In the genomic region with DNA sequence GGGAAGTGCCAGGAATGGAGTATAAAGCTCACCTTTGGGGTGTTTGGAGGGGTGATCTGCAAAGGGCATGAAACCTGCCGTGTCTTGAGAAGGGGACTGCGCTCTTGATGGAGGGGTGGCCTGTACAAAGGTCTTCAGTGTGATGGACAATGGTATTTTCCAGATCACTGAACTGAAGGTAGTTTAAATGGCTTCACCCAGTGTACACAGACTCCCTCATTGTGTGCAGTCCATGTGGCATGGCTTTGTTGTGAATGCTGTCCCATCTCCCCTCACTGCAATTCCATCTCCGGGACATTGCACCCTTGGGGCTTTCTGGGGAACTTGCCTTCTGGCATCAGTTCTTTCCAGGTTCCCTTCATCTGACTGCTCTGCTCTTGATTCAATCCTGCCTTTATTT, we compare ENCODE assay signal across 24 mouse cellular contexts.
"Had no signal": no experiment of that assay in that cellular context is flagged by ENCODE, and none has a peak within 500 bp of the region (broad histone marks: within the 10 kb centered on the region; RNA-seq: fewer than 3 reads in every experiment).

No protein-coding gene starts in this region.

- H3K4me3 ChIP-seq: heart, adult 2 months; heart, embryonic 13.5 days; heart, embryonic 15.5 days; hindbrain, embryonic 13.5 days; hindbrain, embryonic 15.5 days; limb, embryonic 13.5 days; limb, embryonic 15.5 days; liver, embryonic 12.5 days had no signal

- H3K27ac ChIP-seq: heart, adult 2 months; heart, embryonic 13.5 days; heart, embryonic 15.5 days; hindbrain, embryonic 13.5 days; hindbrain, embryonic 15.5 days; hindbrain, postnatal 0 days; kidney, postnatal 0 days; limb, embryonic 13.5 days; limb, embryonic 15.5 days; liver, embryonic 12.5 days; liver, embryonic 14.5 days had no signal

- H3K9ac ChIP-seq: heart, embryonic 13.5 days; heart, embryonic 15.5 days; hindbrain, embryonic 13.5 days; hindbrain, embryonic 15.5 days; limb, embryonic 13.5 days; limb, embryonic 15.5 days; liver, embryonic 12.5 days; liver, embryonic 14.5 days had no signal

- H3K4me2 ChIP-seq: heart, embryonic 11.5 days; heart, embryonic 13.5 days; heart, embryonic 15.5 days; hindbrain, embryonic 13.5 days; hindbrain, embryonic 15.5 days; limb, embryonic 13.5 days; limb, embryonic 15.5 days; liver, embryonic 12.5 days had no signal

- H3K36me3 ChIP-seq: heart, embryonic 13.5 days; heart, embryonic 15.5 days; hindbrain, embryonic 13.5 days; hindbrain, embryonic 15.5 days; limb, embryonic 13.5 days; limb, embryonic 15.5 days; liver, embryonic 12.5 days had no signal

- H3K27me3 ChIP-seq: heart, embryonic 13.5 days; heart, embryonic 15.5 days; hindbrain, embryonic 15.5 days; limb, embryonic 13.5 days; limb, embryonic 15.5 days; liver, embryonic 12.5 days had no signal

- ATAC-seq: hindbrain, postnatal 0 days; intestine, embryonic 16.5 days; liver, embryonic 12.5 days had no signal

- H3K9me3 ChIP-seq: heart, embryonic 13.5 days; heart, embryonic 15.5 days; hindbrain, embryonic 13.5 days; hindbrain, embryonic 15.5 days; limb, embryonic 13.5 days; limb, embryonic 15.5 days; liver, embryonic 12.5 days had no signal

- DNase-seq: gastrocnemius, postnatal 14 days; gastrocnemius, postnatal 36 days; heart, adult 11 months; heart, adult 2 months; heart, postnatal 14 days; heart, postnatal 36 days; kidney, adult 11 months; kidney, adult 2 months; kidney, postnatal 36 days; layer of hippocampus, adult 9-11 months; layer of hippocampus, postnatal 36 days; left cerebral cortex, postnatal 4 days had no signal

- H3K4me1 ChIP-seq: hindbrain, embryonic 13.5 days; hindbrain, embryonic 15.5 days; limb, embryonic 13.5 days; limb, embryonic 15.5 days; liver, embryonic 12.5 days had no signal
